Mouse (Mus musculus) cerebellum, adult 9-11 months (tissue): ENCODE measurements around the gene Tor2a.

Source experiments
- DNase-seq: peaks from one replicate; pipeline ENCODE4 v3.0.0; 2022

Tor2a gene

GRCm38 (mm10) chr2:32768661-32769285 is 11.7 kb downstream of the Tor2a start:
- peak; percentile 66 for DNase-seq

DNA sequence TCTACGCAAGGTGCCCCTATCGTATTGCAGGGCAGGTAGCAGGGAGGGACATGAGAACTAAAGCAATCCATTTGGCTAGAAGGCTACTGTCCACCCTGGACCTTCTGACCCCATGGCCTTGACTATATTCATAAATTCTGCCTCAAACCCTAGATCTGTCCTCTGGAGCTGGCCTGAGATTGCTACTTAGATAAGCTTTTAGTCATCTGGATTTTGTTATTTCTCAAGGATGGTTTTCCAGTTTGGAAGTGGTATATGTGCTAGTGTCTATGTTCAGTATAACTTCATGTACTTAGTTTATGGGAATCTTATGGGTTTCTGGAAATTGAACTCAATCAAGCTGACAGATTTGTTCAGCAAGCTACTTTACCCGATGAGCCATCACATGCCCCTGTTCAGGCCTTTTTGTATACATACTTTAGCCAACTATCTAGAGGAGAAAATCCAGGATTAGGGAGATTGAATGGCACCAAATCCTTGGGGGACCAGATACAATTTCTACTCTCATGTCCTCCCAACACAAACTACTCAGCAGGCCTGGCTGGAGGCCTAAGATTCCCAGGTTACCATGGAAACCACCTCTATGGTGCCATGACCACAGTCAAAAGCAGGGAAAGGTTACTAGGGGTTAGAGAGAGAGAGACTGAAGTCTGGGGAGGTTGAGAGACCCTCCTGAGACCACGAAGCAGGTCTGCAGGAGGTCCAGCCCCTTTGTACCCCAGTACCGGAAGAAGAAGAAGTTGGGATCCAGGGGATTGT is 12.5 kb downstream of the Tor2a start:
- no peak for DNase-seq

DNA sequence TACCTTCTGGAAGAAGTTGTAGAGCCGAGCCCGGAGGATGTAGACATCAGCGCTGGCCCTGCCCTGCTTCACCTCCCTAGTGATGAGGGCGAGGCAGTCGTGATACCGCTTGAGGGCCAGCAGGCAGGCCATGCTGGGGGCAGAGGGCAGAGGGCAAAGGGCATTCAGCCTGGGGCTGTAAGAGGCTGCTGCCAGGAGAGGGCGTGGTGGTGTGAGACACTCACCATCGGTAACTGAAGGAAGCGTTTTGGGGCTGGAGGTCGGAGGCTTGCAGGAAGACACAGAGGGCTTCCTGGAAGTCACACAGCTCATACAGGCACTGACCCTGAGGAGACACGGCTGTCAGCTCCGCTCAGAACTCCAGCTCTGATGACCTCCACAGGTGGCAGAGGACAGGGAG is 14.9 kb downstream of the Tor2a start:
- no peak for DNase-seq

- no peak for DNase-seq
These were observed 15.7 kb downstream of the Tor2a start for GRCm38 (mm10) chr2:32772626-32773279.

- peak; percentile 97 for DNase-seq
These were observed 18.5 kb downstream of the Tor2a start, which contains the start of the genes Ttc16 and Ptrh1 for GRCm38 (mm10) chr2:32775359-32776074. Gene Ttc16, minus strand, starts transcription at chr2:32775633. Gene Ptrh1, plus strand, starts transcription at chr2:32775786.

- no peak for DNase-seq
These were observed 19.2 kb downstream of the Tor2a start for GRCm38 (mm10) chr2:32776192-32776591.

- DNase-seq: no peak
These were observed 21.0 kb downstream of the Tor2a start for GRCm38 (mm10) chr2:32778081-32778480.

DNA sequence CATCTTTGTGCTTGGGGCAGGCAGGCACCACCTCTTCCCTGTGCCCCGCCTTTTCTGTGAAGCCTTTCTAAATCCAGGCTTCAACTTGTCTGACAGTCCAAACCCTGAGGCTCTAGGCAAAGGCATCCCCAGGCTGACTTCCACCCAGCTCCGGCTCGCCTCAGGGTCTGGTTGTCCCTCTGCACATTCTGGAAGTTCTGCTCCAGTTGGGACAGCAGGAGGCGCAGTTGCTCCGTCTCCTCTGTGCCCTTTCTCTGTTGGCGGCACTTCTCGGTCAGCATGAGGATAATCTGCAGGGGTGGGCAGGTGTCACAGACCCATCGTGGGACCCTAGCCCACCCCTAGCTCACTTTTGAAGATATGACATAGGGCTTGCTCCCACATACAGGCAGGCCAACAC is 22.1 kb downstream of the Tor2a start:
- DNase-seq: peak; percentile 78

GRCm38 (mm10) chr2:32779714-32780113 is 22.7 kb downstream of the Tor2a start:
- no peak for DNase-seq

- no peak for DNase-seq
These were observed 24.7 kb downstream of the Tor2a start for GRCm38 (mm10) chr2:32781710-32782109.

- no peak for DNase-seq
These were observed 27.1 kb downstream of the Tor2a start, which contains the start of gene Cfap157 for GRCm38 (mm10) chr2:32784048-32784681. Gene Cfap157, minus strand, starts transcription at chr2:32784428.

GRCm38 (mm10) chr2:32787176-32787575 is 30.1 kb downstream of the Tor2a start:
- no peak for DNase-seq

GRCm38 (mm10) chr2:32788581-32788980 is 31.5 kb downstream of the Tor2a start:
- DNase-seq: no peak

DNA sequence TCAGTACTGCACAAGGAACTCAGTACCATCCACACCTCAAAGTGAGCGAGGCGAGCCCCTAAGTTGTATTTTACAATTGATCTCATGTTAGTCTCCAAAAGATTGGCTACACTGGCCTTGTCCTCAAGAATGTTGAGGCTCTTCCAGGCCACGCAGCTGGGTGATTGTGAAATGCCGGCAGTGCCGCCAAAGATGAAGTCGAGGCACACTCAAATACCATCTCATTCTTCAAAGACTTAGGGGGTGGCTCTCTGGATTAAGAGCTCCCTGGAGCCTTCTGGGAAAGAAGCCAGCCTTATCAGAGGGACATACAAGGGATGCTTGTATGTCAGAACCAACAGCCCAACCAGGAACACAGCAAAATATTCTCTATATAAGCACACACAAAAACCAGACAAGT is 34.3 kb downstream of the Tor2a start:
- DNase-seq: no peak

DNA sequence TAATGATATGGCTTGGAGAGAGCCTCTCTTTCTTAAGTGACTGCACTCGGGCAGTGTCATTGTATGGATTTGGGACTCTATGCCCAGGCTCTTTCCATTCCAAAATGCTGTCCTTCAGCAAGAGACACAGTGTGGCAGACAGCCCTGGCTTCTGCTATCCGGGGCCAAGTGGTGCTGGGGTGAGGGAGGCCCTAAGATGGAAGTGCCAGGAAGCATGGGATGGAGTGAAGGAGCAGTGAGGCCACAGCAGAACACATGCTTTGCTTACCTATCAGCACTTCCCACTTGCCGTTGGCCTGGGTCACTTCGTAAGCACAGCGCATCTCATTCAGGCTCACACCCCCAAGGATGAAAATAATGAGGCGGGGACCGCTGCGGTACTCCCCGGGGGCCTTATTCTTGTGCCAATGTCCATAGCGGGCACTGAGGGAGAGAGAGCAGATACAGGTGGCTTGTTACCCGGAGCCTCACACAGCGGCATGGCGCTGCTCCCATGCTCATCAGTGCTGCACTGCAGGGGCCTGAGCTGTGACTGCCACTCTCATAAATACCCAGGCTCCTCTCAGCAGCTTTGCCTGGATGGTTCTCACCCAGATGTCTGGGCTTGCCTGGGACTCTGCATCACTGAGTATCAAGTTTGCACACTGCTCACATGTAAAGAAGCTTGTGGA is 38.8 kb downstream of the Tor2a start:
- no peak for DNase-seq

- no peak for DNase-seq
These were observed 41.4 kb downstream of the Tor2a start for GRCm38 (mm10) chr2:32798251-32798962.

- no peak for DNase-seq
These were observed 52.0 kb downstream of the Tor2a start for GRCm38 (mm10) chr2:32808816-32809566.
